Mouse (Mus musculus) Muller cell, postnatal 12 days (primary cell): ENCODE measurements around the gene Rnf6.
"Not testable (repeated sequence)": the region's sequence is repeated elsewhere in the genome, so short reads cannot be mapped to it uniquely, and the experiment has no call there.

ENCODE experiments used
- DNase-seq: peaks from one replicate; pipeline ENCODE4 v3.0.0-alpha.2; 2015; ENCODE audit errors: inconsistent ontology term

The Rnf6 gene

GRCm38 (mm10) chr5:146230864-146231654 lies 9.7 kb upstream of the Rnf6 start, which contains the start of gene Cdk8:
Gene Cdk8, plus strand, starts transcription at chr5:146231230.
- DNase-seq = peak; percentile 95

GRCm38 (mm10) chr5:146229869-146230650 lies 8.7 kb upstream of the Rnf6 start:
- DNase-seq = no peak

GRCm38 (mm10) chr5:146227496-146227895 lies 6.1 kb upstream of the Rnf6 start:
- no peak for DNase-seq

GRCm38 (mm10) chr5:146223786-146224185 lies 2.4 kb upstream of the Rnf6 start:
- DNase-seq = no peak

DNA sequence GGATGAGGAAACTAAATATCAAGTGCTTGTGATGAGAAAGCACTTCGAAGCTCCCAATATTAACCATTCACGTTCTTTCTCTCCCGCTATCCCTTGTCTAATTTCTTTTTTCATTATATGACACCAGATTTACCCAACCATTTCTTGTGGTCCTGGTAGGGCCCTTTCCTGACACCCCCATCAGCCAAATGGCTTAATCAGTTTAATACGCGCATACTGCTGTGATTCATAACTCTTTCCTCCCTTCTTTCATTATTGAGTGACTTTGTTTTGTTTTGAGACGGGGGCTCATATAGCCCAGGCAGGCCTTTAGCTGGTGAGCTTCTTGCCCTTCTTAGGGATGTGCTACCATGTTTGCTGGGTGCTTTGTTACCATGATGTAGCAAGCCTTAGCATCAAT lies 367 bp upstream of the Rnf6 start:
- no peak for DNase-seq

DNA sequence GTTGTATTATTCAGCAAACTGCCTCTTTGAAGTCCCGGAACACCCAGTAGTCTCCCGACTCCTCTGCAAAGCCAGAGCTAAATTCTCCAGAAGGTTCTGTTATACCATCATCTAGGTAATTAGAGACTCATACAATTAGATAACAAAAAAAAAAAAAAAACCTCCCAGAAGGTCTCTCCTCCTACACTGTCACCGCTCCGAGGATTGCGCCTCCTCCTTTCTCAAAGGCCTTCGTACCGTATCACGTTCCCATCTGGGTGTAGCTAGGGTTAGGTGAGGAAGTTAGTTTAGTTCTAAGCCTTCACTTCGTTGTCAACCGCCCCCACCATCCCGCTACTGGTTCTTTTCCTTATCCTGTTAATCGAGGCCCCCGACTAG lies 865 bp downstream of the Rnf6 start:
- DNase-seq = no peak

DNA sequence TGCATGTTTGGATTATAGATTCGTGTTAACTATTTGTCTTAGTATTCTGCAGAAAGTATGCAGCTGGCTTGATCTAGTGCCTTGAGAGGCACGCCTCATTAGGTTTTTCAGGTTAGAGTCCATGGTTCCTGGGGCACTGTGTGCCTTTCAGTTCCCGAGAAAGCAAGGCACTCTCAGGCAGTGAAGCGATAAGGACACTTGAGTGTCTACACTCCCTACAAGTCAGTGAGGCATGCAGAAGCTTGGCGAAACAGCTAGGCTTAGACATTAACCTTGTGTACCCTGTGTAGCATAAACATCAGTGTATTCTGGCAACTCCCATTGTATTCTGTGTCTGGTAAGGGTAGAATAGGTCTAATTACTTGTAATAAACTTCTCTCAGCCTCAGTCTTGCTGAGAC lies 15.8 kb downstream of the Rnf6 start:
- DNase-seq = no peak

- no peak for DNase-seq
Measured at GRCm38 (mm10) chr5:146203921-146204320, 17.4 kb downstream of the Rnf6 start.

DNA sequence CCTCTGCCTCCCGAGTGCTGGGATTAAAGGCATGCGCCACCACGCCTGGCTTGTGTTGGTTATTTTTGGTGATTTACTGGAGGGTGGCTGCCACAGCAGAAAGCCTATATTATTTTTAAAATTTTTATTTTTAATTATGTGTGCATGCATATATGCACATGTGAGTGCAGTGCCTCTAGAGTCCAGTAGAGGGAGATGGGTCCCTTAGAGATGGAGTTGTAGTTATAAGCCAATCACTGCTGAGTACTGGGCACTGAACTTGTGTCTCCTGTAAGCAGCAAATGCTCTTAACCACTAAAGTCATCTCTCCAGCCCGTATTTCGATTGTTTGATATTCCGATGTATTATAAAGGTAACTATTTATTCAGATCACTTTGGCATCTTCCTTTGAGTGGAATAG lies 20.8 kb downstream of the Rnf6 start:
- no peak for DNase-seq

- DNase-seq = no peak
Measured at GRCm38 (mm10) chr5:146199540-146199939, 21.8 kb downstream of the Rnf6 start.

DNA sequence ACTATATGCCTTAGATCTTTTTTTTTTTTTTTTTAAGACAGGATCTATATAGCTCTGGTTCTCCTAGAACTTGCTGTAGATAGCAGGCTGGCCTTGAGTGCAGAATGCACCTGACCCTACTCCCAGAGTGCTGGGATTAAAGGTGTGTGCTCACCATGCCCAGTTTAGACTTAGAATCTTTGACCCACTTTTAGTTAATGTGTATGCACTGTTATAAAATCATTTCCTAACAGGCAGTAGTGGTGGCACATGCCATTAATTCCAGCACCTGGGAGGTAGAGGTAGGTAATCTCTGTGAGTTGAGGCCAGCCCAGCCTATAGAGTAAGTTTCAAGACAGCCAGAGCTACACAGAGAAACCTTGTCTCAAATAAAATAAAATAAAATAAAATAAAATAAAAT lies 22.3 kb downstream of the Rnf6 start:
- no peak for DNase-seq

DNA sequence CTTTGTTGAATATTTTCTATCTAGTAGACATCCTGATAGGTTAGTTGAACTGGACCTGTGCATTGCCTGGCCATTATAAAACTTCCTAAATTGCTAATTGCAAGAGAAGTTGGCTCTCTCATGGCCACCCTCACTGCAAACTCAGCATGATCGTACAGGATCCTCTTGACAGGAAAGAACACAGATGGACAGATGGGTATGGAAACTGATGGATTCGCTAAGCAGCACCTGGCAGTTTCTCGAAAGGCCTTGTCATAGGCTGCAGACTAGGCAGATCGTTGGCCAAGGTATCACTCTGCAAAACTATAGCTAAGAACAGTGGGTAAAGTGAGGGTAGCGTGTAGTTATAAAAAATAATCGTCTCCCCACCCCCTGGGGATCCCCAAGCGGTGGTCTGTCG lies 28.0 kb downstream of the Rnf6 start:
- no peak for DNase-seq

DNA sequence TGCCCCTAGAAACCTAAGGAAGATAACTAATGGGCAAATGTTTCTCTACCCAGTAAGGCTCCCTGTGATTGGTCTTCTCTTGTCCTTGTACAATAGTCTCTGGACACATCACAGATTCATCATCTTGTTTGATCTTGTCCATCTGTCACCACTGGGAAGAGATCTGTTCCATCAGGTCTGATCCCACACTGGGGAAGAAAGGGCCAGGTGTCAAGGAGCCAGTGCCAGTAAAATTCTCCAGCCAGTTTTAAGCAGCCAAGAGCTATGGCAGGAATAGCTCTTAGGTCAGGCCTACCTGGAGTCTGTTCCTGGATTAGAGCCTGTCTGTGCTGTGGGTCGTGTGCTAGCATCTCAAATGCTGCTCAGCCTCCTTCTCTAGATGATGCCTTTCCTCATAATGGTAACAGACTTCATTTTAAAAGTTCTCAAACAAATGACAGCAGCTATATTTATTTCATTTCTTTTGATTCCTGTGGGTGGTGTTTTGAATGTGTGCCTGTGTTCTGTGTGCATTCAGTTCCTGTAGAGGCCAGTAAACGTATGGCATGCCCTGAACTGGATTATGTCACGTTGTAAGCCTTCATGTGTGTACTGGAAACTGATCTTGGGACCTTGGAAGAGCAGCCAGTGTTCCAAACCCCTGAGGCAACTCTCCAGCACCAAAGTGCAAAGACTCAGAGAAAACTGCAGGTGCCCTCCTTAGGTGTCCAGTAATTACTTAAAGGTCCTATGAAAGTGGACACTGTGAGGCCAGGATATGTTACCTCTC lies 30.7 kb downstream of the Rnf6 start:
- DNase-seq = no peak

- DNase-seq = no peak
Measured at GRCm38 (mm10) chr5:146190093-146190492, 31.3 kb downstream of the Rnf6 start.

- DNase-seq = no peak
Measured at GRCm38 (mm10) chr5:146188712-146189111, 32.6 kb downstream of the Rnf6 start.

- no peak for DNase-seq
Measured at GRCm38 (mm10) chr5:146188144-146188543, 33.2 kb downstream of the Rnf6 start.

DNA sequence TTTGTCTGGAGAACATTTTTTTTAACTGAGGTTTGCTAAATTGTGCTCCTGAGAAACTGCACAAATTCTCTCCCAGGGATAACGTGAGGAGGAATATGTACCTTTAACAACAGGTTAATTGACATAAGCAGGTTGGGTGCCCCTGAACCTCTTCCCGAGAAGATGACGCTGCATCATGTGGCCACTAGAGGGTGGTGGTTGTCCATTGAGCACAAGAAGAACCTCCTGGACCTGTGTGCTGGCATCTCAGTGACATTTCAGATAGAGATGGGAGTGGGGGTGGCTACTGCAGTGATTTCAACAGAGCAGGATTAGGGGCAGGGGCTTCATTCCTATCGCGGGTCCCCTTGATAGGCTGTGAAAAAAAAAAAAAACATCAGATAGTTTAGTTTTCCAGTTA lies 33.9 kb downstream of the Rnf6 start:
- DNase-seq = peak; percentile 22

DNA sequence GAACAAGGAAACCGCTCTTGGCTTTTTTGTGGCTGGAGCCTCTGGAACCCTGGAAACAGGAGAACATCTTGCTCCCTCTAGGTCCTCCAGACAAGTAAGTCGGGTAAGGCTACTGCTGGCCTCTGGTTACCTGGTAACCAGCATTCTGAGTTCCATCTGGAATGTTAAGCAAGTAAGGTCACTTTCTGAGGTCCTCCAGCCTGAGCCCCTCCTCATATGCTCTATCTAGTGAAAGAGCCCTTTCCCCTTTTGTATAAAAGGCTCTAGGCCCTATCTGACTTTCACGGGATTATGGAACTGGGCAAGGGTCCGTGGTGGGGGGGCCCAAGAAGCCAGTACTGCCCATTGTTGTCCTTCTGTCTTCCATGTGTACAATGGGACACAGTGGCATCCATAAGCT lies 36.2 kb downstream of the Rnf6 start, which contains the start of gene 1700001J03Rik:
Gene 1700001J03Rik (minus strand): TSS at position 101 of the 400 bp plus-strand sequence.
- not testable (repeated sequence) for DNase-seq

- not testable (repeated sequence) for DNase-seq
Measured at GRCm38 (mm10) chr5:146172744-146173143, 48.6 kb downstream of the Rnf6 start.

DNA sequence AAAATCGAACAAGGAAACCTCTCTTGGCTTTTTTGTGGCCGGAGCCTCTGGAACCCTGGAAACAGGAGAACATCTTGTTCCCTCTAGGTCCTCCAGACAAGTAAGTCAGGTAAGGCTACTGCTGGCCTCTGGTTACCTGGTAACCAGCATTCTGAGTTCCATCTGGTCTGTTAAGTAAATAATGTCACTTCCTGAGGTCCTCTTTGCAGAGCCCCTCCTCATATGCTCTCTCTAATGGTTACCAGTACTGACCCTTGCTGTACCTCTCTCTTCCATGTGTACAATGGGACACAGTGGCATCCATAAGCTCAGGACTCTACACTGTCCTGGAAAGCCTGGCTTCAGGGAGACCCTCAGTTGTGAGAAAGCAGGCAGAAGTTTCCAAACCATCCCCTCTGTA lies 50.7 kb downstream of the Rnf6 start, which contains the start of gene Gm6309:
Gene Gm6309 (minus strand): TSS at position 101 of the 400 bp plus-strand sequence.
- DNase-seq = not testable (repeated sequence)

DNA sequence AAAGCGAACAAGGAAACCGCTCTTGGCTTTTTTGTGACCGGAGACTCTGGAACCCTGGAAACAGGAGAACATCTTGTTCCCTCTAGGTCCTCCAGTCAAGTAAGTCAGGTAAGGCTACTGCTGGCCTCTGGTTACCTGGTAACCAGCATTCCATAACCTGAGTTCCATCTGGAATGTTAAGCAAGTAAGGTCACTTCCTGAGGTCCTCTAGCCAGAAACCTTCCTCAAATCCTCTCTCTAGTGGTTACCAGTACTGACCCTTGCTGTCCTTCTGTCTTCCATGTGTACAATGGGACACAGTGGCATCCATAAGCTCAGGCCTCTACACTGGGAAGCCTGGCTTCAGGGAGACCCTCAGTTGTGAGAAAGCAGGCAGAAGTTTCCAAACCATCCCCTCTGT lies 60.9 kb downstream of the Rnf6 start, which contains the start of gene Gm5565:
Gene Gm5565 (minus strand): TSS at position 101 of the 400 bp plus-strand sequence.
- DNase-seq = not testable (repeated sequence)
